Mouse (Mus musculus) heart, adult 2 months (tissue): ENCODE results near the gene Fat3. TPM values are rescaled to one million over a fixed set of nuclear protein-coding genes. Genes with fewer than 3 reads are reported as not detected.

Source experiments
- DNase-seq, 2 experiments: peaks; one replicate each; pipeline ENCODE4 v3.0.0; 2021
- H3K27ac ChIP-seq: fragments of 200-600 bp; 2 replicates; pipeline ENCODE4 v1.8.1; 2022
- H3K27me3 ChIP-seq: fragments of 200-500 bp; 2 replicates; pipeline ENCODE4 v1.6.1; 2012; ENCODE audit warnings: mild to moderate bottlenecking, low read length, inconsistent platforms, mixed read lengths; ENCODE audit not compliant: control insufficient read depth, insufficient read depth
- H3K36me3 ChIP-seq: fragments of 200-500 bp; 2 replicates; pipeline ENCODE4 v1.6.1; 2012; ENCODE audit warnings: low read length, inconsistent platforms; ENCODE audit not compliant: control insufficient read depth, insufficient read depth
- H3K4me1 ChIP-seq: fragments of 200-500 bp; 2 replicates; pipeline ENCODE4 v1.6.1; 2011; ENCODE audit warnings: low read length; ENCODE audit not compliant: control insufficient read depth, insufficient read depth
- H3K4me3 ChIP-seq: fragments of 200-600 bp; 2 replicates; pipeline ENCODE4 v1.8.1; 2022
- H3K79me2 ChIP-seq: fragments of 200-500 bp; replicated peaks from 2 replicates; pipeline ENCODE4 v1.6.1; 2012; ENCODE audit warnings: mild to moderate bottlenecking, inconsistent platforms, low read length, moderate library complexity, mixed read lengths; ENCODE audit not compliant: control insufficient read depth, insufficient read depth
- H3K9ac ChIP-seq: fragments of 200-500 bp; 2 replicates; pipeline ENCODE4 v1.6.1; 2012; ENCODE audit warnings: low read depth, mild to moderate bottlenecking, control low read depth, inconsistent platforms, low read length, mixed read lengths
- CTCF ChIP-seq: fragments of 200-600 bp; IDR thresholded peaks from 2 replicates; pipeline ENCODE4 v1.8.1; 2022; ENCODE audit warnings: antibody characterized with exemption, mild to moderate bottlenecking, moderate library complexity
- EP300 ChIP-seq: fragments of 200-500 bp; IDR thresholded peaks from 2 replicates; pipeline ENCODE4 v1.6.1; 2011; ENCODE audit warnings: low read depth, low read length, control low read depth; ENCODE audit not compliant: insufficient read depth
- POLR2A ChIP-seq: fragments of 200-500 bp; IDR thresholded peaks from 2 replicates; pipeline ENCODE4 v1.6.1; 2011; ENCODE audit warnings: mild to moderate bottlenecking, low read depth, low read length, control low read depth; ENCODE audit not compliant: insufficient read depth
- WGBS: fragments of 180-500 bp; shearing (Covaris S2); methylation state at CpG from one replicate; pipeline ENCODE4 v1.1.7; 2018; 5-methylcytosine and 5-hydroxymethylcytosine counted together
- intact Hi-C: fragments of 180-260 bp; cut with DNase I; formaldehyde crosslinking; loops from one replicate; pipeline ENCODE4 v1.15.1; 2025
- polyA plus RNA-seq: library from polyadenylated mRNA; depleted of rRNA; stranded (reverse); fragments of >200 nt; gene quantifications from 2 replicates; pipeline ENCODE4 v1.2.3, GENCODE M21; 2012
- total RNA-seq, 2 experiments: library from RNA; stranded (reverse); gene quantifications; 2 replicates each; pipeline ENCODE4 v1.2.3; 2021

Gene Fat3
- total and polyA plus RNA-seq, 3 experiments, result 0.20 to 0.43 (median 0.37) TPM

GRCm38 (mm10) chr9:15992158-15992846, 508.8 kb downstream of the Fat3 start:
- WGBS, result 67% methylated on average over 7 of the region's 7 CpGs
- no peak overlapping the region for H3K27ac ChIP-seq
- no peaks in the 10 kb centered on the region for H3K4me1 ChIP-seq
- no peaks in the 10 kb centered on the region for H3K36me3 ChIP-seq
- no peak overlapping the region for H3K4me3 ChIP-seq
- no peaks in the 10 kb centered on the region for H3K27me3 ChIP-seq
- no peak for DNase-seq
- no peak overlapping the region for H3K9ac ChIP-seq
- TF ChIP-seq EP300 (no peak), CTCF (no peak), POLR2A (no peak)
- H3K79me2 ChIP-seq, result no peaks in the 10 kb centered on the region
- intact Hi-C loops, result no loop called here

- WGBS, result 83% methylated on average over 14 of the region's 14 CpGs
- Histone ChIP-seq H3K4me1 (no peaks in the 10 kb centered on the region), H3K27me3 (no peaks in the 10 kb centered on the region), H3K79me2 (no peaks in the 10 kb centered on the region), H3K27ac (no peak overlapping the region), H3K4me3 (no peak overlapping the region), H3K9ac (no peak overlapping the region), H3K36me3 (no peaks in the 10 kb centered on the region)
- intact Hi-C loops, result no loop called here
- no peak for TF ChIP-seq POLR2A
- TF ChIP-seq EP300, result no peak
- no peak for TF ChIP-seq CTCF
- no peak for DNase-seq
These were observed 522.8 kb downstream of the Fat3 start for GRCm38 (mm10) chr9:15978317-15978716.

DNA sequence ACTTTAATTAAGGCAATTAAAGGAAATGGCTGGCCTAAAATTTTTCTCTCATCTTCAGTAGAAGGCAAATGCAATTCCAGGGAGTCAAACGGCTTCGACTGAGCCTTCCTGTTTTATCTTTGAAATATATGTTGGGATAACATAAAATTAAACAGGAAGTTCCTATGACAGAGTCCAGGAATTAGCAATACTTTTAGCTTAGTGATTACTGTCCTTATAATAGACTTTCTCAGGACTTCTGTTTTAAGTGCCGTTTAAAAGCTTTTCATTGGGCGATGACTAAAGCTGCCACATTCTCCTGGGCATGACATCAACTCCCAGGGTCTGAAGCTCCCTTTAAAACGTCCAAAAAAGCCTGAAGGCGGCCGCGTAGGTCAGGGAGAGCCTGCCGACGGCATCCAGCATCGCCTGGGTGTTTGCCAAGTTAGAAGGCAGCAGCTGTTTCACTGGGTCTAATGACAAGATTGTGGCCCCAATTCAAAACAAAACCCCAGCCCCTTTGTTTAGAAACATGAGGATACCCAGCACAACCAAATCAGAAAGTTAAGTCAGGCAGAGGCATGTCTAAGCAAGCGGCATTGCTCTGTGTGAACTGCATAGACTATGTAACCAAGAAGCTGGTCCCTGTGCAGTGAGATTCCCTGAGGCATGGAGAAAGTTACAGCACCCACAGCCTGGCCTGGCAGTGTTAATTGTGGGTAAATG, 524.0 kb downstream of the Fat3 start:
- no peak for TF ChIP-seq EP300
- no peak for TF ChIP-seq CTCF
- TF ChIP-seq POLR2A, result no peak
- Histone ChIP-seq H3K79me2 (no peaks in the 10 kb centered on the region), H3K4me3 (no peak overlapping the region), H3K27ac (no peak overlapping the region), H3K36me3 (no peaks in the 10 kb centered on the region), H3K4me1 (no peaks in the 10 kb centered on the region), H3K27me3 (no peaks in the 10 kb centered on the region), H3K9ac (no peak overlapping the region)
- DNase-seq, result peak in 1 of 2 experiments; percentile 4
- intact Hi-C loops, result no loop called here
- WGBS, result 32% methylated on average over 12 of the region's 12 CpGs

DNA sequence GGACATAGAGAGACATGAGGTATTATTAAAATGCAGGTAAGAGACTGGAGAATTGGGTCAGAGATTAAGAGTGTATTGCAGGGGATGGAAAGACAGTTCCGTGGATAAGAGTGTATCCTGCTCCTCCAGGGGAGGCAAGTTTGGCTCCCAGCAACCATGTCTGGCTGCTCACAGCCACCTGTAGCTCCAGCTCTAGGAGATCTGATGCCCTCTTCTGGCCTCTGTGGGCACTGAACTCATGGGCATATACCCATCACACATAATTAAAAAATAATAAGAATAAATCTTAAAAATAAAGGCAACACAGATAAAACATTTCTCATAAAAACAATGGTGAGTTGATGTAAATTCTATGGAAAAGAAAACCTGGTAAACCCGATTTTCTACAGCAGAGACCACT, 525.1 kb downstream of the Fat3 start:
- Histone ChIP-seq H3K4me1 (no peaks in the 10 kb centered on the region), H3K27ac (no peak overlapping the region), H3K4me3 (no peak overlapping the region), H3K9ac (no peak overlapping the region), H3K36me3 (no peaks in the 10 kb centered on the region), H3K79me2 (no peaks in the 10 kb centered on the region), H3K27me3 (no peaks in the 10 kb centered on the region)
- intact Hi-C loops, result no loop called here
- no peak for TF ChIP-seq POLR2A
- TF ChIP-seq EP300, result no peak
- no peak for TF ChIP-seq CTCF
- 93% methylated on average over 2 of the region's 2 CpGs for WGBS
- DNase-seq, result no peak

- Histone ChIP-seq H3K79me2 (no peaks in the 10 kb centered on the region), H3K9ac (no peak overlapping the region), H3K4me1 (no peaks in the 10 kb centered on the region), H3K27me3 (no peaks in the 10 kb centered on the region), H3K36me3 (no peaks in the 10 kb centered on the region), H3K27ac (no peak overlapping the region), H3K4me3 (no peak overlapping the region)
- 47% methylated on average over 1 of the region's 1 CpGs for WGBS
- TF ChIP-seq CTCF, result no peak
- no peak for TF ChIP-seq EP300
- TF ChIP-seq POLR2A, result no peak
- intact Hi-C loops, result no loop called here
- DNase-seq, result no peak
These were observed 528.9 kb downstream of the Fat3 start for GRCm38 (mm10) chr9:15972201-15972600.

GRCm38 (mm10) chr9:15971393-15971792, 529.7 kb downstream of the Fat3 start:
- H3K36me3 ChIP-seq, result no peaks in the 10 kb centered on the region
- intact Hi-C loops, result no loop called here
- H3K9ac ChIP-seq, result no peak overlapping the region

More at GRCm38 (mm10) chr9:15971393-15971792, 529.7 kb downstream of the Fat3 start:
- H3K27me3 ChIP-seq, result no peaks in the 10 kb centered on the region
- TF ChIP-seq EP300 (no peak), POLR2A (no peak), CTCF (no peak)
- H3K27ac ChIP-seq, result no peak overlapping the region
- no peaks in the 10 kb centered on the region for H3K79me2 ChIP-seq
- H3K4me3 ChIP-seq, result no peak overlapping the region
- DNase-seq, result no peak
- no peaks in the 10 kb centered on the region for H3K4me1 ChIP-seq
